Mouse (Mus musculus): Measurements from ENCODE around the gene S100a14. TPM values are rescaled to one million over a fixed set of nuclear protein-coding genes. Genes with fewer than 3 reads are reported as not detected.

The S100a14 gene
- polyA plus RNA-seq, 1 experiment from 2014 or later = 2.2 TPM

DNA sequence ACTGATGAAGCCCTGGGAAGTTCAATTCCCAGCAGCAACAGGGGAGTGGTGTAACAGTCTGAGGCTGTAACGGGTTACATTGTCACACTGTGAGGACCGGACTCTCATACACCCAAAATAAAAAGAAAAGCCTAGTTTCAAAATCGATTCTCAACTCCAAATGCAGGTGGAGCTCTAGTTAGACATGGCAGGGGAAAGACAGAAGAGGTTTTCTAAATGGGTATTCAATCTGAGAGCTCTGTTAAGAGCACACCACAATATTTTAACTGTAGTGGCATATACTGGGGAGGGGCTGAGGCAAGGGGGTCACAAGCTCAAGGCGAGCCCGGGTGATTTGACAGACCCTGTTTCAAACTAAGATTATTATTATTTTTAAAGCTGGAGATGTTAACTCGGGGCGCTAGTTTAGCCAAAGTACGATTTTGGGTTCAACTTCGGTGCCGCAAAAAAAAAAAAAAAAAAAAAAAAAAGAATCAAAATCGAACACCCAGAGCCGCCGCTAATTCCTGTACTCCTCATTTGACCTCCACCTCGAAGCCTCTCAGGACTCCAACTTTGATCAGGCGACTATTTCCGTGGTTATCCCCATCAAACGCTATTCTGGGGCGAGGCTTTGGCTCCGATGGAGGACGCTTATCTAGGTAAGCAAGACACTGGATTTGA lies 18.2 kb upstream of the S100a14 start:
- peaks cover 10% of the 10 kb centered on the region; the same call in 1 of the 2 replicates for H3K4me1 ChIP-seq
- H3K27me3 ChIP-seq = peaks cover 7% of the 10 kb centered on the region; the same call in 1 of the 2 replicates
- H3K27ac ChIP-seq = peak overlapping the region; percentile 91
- peak overlapping the region; percentile 90 for H3K4me3 ChIP-seq
- H3K9me3 ChIP-seq = no peaks in the 10 kb centered on the region
- H3K9ac ChIP-seq = peak overlapping the region; percentile 97
- ATAC-seq (ENCODE audit: insufficient number of reproducible peaks, insufficient read depth, low FRiP score, low TSS enrichment) = no peak
- H3K4me2 ChIP-seq (replicated peaks) = peak overlapping the region; percentile 79
- peaks cover 39% of the 10 kb centered on the region for H3K36me3 ChIP-seq
- WGBS = 6% methylated on average over 20 of the region's 20 CpGs

GRCm38 (mm10) chr3:90508950-90509746 lies 17.5 kb upstream of the S100a14 start, which contains the start of gene Chtop:
TSS of gene Chtop (minus strand) at chr3:90509498.
- H3K4me2 ChIP-seq (replicated peaks) = peak within 1 kb of the TSS; percentile 79
- H3K4me1 ChIP-seq = peaks cover 13% of the 10 kb centered on the region
- peak within 1 kb of the TSS; percentile 91 for H3K27ac ChIP-seq
- no peaks in the 10 kb centered on the region for H3K9me3 ChIP-seq
- H3K4me3 ChIP-seq = peak within 1 kb of the TSS; percentile 90
- H3K36me3 ChIP-seq = peaks cover 31% of the 10 kb centered on the region
- peaks cover 15% of the 10 kb centered on the region for H3K27me3 ChIP-seq
- under 1% methylated on average over 65 of the region's 66 CpGs for WGBS
- peak; percentile 82 for ATAC-seq (ENCODE audit: insufficient number of reproducible peaks, insufficient read depth, low FRiP score, low TSS enrichment)
- H3K9ac ChIP-seq = peak within 1 kb of the TSS; percentile 97

- Histone ChIP-seq H3K27ac (peak overlapping the region; percentile 91), H3K9me3 (no peaks in the 10 kb centered on the region), H3K9ac (0 out of 2 replicates have a peak overlapping the region, but pooled peaks have one; percentile 5), H3K27me3 (peaks cover 16% of the 10 kb centered on the region), H3K36me3 (peaks cover 27% of the 10 kb centered on the region), H3K4me3 (peak overlapping the region; percentile 90), H3K4me2 (replicated peaks) (peak overlapping the region; percentile 79), H3K4me1 (peaks cover 16% of the 10 kb centered on the region)
- 18% methylated on average over 2 of the region's 2 CpGs for WGBS
- ATAC-seq (ENCODE audit: insufficient number of reproducible peaks, insufficient read depth, low FRiP score, low TSS enrichment) = no peak
These were observed 16.9 kb upstream of the S100a14 start for GRCm38 (mm10) chr3:90509747-90510123.

DNA sequence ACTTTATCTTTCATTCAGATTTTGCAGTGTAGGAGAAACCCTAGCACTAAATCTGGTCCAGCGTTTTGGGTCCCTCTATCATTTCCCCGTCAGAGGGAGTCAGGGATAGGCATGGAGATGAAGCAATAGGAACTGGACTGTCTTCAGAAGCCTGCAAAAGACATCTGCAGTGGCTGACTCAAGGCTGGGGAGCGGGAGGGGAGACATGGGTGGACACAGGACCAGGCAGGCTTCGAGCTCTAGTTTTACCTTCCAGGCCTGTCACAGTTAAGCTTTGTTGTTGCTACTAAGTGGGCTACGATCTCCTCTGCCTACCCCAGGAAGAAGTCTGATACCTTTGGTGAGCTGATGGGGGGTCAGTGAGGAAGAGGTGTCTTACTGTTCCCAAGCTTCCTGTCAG lies 14.4 kb upstream of the S100a14 start:
- Histone ChIP-seq H3K27me3 (peaks cover 20% of the 10 kb centered on the region), H3K4me3 (no peak overlapping the region), H3K36me3 (peaks cover 4% of the 10 kb centered on the region; the same call in 1 of the 2 replicates), H3K4me2 (replicated peaks) (no peak overlapping the region), H3K9ac (no peak overlapping the region), H3K27ac (no peak overlapping the region), H3K9me3 (no peaks in the 10 kb centered on the region), H3K4me1 (peaks cover 24% of the 10 kb centered on the region)
- 84% methylated on average over 5 of the region's 5 CpGs for WGBS
- ATAC-seq (ENCODE audit: insufficient number of reproducible peaks, insufficient read depth, low FRiP score, low TSS enrichment) = no peak

GRCm38 (mm10) chr3:90512948-90513642 lies 13.6 kb upstream of the S100a14 start:
- no peaks in the 10 kb centered on the region for H3K9me3 ChIP-seq
- H3K27ac ChIP-seq = no peak overlapping the region
- no peak overlapping the region for H3K4me3 ChIP-seq
- WGBS = 71% methylated on average over 9 of the region's 9 CpGs
- H3K9ac ChIP-seq = no peak overlapping the region
- ATAC-seq (ENCODE audit: insufficient number of reproducible peaks, insufficient read depth, low FRiP score, low TSS enrichment) = no peak
- no peak overlapping the region; the same call in 1 of the 2 replicates for H3K4me2 ChIP-seq (replicated peaks)
- H3K4me1 ChIP-seq = peaks cover 16% of the 10 kb centered on the region
- no peaks in the 10 kb centered on the region for H3K36me3 ChIP-seq
- H3K27me3 ChIP-seq = peaks cover 20% of the 10 kb centered on the region

GRCm38 (mm10) chr3:90513796-90514590 lies 12.7 kb upstream of the S100a14 start, which contains the start of the genes S100a1 and S100a13:
TSS of gene S100a1 (minus strand) at chr3:90514392.
TSS of gene S100a13 (plus strand) at chr3:90514435.
- 4% methylated on average over 25 of the region's 25 CpGs for WGBS

DNA sequence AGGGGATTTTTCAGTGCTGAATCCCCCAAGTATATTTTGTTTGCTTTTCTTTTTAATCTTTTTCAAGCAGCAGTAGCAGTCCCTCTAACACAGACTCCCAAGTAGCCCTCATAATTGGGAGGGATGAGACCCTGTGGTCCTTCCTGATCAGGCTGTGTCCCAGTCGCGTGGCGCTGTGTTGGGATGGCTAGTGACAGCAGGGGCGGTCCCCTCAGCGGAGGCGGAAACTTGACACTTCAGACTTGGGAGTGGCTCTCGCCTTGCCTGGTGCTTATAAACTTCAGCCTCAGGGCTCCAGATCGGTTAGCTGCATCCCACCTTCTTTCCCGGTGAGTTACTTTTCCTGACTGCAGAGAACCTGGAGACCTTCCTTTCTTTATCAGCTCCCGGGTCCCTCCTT lies 12.0 kb upstream of the S100a14 start:
- ATAC-seq (ENCODE audit: insufficient number of reproducible peaks, insufficient read depth, low FRiP score, low TSS enrichment) = peak; percentile 75; the same call in 1 of the 2 replicates
- peaks cover 20% of the 10 kb centered on the region for H3K27me3 ChIP-seq

More at GRCm38 (mm10) chr3:90513796-90514590, 12.7 kb upstream of the S100a14 start, which contains the start of the genes S100a1 and S100a13:
- Histone ChIP-seq H3K4me2 (replicated peaks) (peak within 1 kb of the TSS; percentile 70), H3K27ac (no peak within 1 kb of the TSS), H3K9me3 (no peaks in the 10 kb centered on the region), H3K9ac (peak within 1 kb of the TSS; percentile 42), H3K36me3 (no peaks in the 10 kb centered on the region), H3K4me3 (peak within 1 kb of the TSS; percentile 35), H3K27me3 (peaks cover 20% of the 10 kb centered on the region), H3K4me1 (peaks cover 16% of the 10 kb centered on the region)
- no peak for ATAC-seq (ENCODE audit: insufficient number of reproducible peaks, insufficient read depth, low FRiP score, low TSS enrichment)

DNA sequence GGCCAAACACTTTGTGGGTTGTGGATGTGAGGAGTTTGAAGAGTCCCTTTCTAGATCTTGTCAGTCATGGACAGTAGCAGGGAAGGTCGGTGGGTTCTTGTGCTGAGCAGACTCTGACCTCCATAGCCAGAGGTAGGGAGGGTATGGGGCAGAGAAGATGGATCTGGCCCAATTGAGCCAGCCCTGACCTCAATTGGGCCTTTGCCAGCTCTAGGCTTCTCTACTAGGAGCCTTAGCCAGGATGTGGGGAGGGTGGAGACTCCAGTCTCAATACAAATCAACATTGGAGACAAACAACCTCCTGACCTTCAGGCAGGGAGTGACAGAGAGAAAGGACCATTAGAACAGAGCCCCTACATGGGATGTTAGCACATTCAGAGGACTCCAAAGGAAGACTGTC lies 11.4 kb upstream of the S100a14 start:
- Histone ChIP-seq H3K27me3 (peaks cover 20% of the 10 kb centered on the region), H3K4me3 (peak overlapping the region; percentile 35), H3K4me1 (peaks cover 16% of the 10 kb centered on the region), H3K9me3 (no peaks in the 10 kb centered on the region), H3K9ac (peak overlapping the region; percentile 42), H3K4me2 (replicated peaks) (peak overlapping the region; percentile 70), H3K36me3 (no peaks in the 10 kb centered on the region), H3K27ac (no peak overlapping the region)
- ATAC-seq (ENCODE audit: insufficient number of reproducible peaks, insufficient read depth, low FRiP score, low TSS enrichment) = no peak
- whole genome bisulfite sequencing = 36% methylated on average over 1 of the region's 1 CpGs

More for the DNA sequence above, 12.0 kb upstream of the S100a14 start:
- Histone ChIP-seq H3K4me3 (peak overlapping the region; percentile 35), H3K4me2 (replicated peaks) (peak overlapping the region; percentile 70), H3K36me3 (no peaks in the 10 kb centered on the region), H3K9ac (peak overlapping the region; percentile 42), H3K27ac (no peak overlapping the region), H3K4me1 (peaks cover 16% of the 10 kb centered on the region), H3K9me3 (no peaks in the 10 kb centered on the region)
- 1% methylated on average over 10 of the region's 10 CpGs for whole genome bisulfite sequencing

DNA sequence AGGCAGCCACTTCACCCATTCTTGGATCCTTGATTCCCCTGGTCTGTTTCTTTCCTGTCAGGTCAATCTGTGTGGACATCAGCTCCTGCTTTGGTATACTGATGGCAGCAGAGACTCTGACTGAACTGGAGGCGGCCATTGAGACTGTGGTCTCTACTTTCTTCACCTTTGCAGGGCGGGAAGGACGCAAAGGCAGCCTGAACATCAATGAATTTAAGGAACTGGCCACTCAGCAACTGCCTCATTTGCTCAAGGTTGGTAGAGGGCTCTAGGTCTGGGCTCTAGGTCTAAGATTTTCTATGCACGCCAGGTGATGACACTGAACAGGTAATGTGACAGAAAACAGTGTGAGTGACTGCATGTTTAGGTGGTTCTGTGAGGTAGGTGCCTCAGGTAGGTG lies 10.9 kb upstream of the S100a14 start:
- no peak for ATAC-seq (ENCODE audit: insufficient number of reproducible peaks, insufficient read depth, low FRiP score, low TSS enrichment)
- whole genome bisulfite sequencing = 90% methylated on average over 4 of the region's 4 CpGs

GRCm38 (mm10) chr3:90517711-90518110 lies 8.9 kb upstream of the S100a14 start:
- Histone ChIP-seq H3K4me3 (no peak overlapping the region), H3K27ac (no peak overlapping the region), H3K4me1 (peaks cover 16% of the 10 kb centered on the region), H3K9me3 (no peaks in the 10 kb centered on the region), H3K9ac (no peak overlapping the region), H3K36me3 (no peaks in the 10 kb centered on the region), H3K27me3 (peaks cover 16% of the 10 kb centered on the region), H3K4me2 (replicated peaks) (no peak overlapping the region)
- 80% methylated on average over 4 of the region's 4 CpGs for WGBS
- no peak for ATAC-seq (ENCODE audit: insufficient number of reproducible peaks, insufficient read depth, low FRiP score, low TSS enrichment)

More for the DNA sequence above, 10.9 kb upstream of the S100a14 start:
- H3K4me3 ChIP-seq = no peak overlapping the region
- H3K4me1 ChIP-seq = peaks cover 16% of the 10 kb centered on the region
- H3K4me2 ChIP-seq (replicated peaks) = no peak overlapping the region
- H3K36me3 ChIP-seq = no peaks in the 10 kb centered on the region
- no peak overlapping the region for H3K27ac ChIP-seq
- no peaks in the 10 kb centered on the region for H3K9me3 ChIP-seq
- H3K27me3 ChIP-seq = peaks cover 20% of the 10 kb centered on the region
- no peak overlapping the region for H3K9ac ChIP-seq
